Mouse (Mus musculus): Measurements from ENCODE around the gene Eid1. TPM values are rescaled to one million over a fixed set of nuclear protein-coding genes. Genes with fewer than 3 reads are reported as not detected.

The Eid1 gene
- polyA plus RNA-seq, 1 experiment, result 52.8 TPM

DNA sequence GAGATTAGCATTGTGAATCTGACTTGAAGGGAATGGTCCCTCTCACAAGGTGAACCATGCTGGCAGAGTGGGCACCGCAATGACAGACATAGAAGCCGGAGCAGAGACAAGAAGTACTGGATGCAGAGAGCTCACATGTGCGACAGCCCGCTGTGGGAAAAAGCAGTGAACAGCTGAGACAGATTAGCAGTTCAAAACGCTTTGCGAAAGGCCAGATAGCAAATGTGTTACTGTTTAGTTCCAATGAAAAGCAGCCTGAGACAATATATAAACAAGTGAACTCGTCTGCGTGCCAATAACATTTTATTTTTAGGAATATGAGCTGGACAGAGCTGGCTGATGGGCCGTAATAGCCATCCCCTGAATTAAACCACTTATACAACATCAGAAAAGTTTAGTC, 8.9 kb downstream of the Eid1 start:
- Histone ChIP-seq H3K27ac (ENCODE audit: control insufficient read depth, insufficient read depth, low read depth, low read length, poor library complexity) (no peak overlapping the region), H3K4me3 (replicated peaks; ENCODE audit: control insufficient read depth, low read depth, low read length) (no peak overlapping the region), H3K4me1 (ENCODE audit: control insufficient read depth, insufficient read depth, low read length) (no peaks in the 10 kb centered on the region; the same call in 1 of the 2 replicates)
- 83% methylated on average over 9 of the region's 9 CpGs for WGBS
- TF ChIP-seq POLR2A (IDR thresholded peaks at IDR 0.05; ENCODE audit: borderline replicate concordance, control insufficient read depth, low read depth, low read length), result no peak

DNA sequence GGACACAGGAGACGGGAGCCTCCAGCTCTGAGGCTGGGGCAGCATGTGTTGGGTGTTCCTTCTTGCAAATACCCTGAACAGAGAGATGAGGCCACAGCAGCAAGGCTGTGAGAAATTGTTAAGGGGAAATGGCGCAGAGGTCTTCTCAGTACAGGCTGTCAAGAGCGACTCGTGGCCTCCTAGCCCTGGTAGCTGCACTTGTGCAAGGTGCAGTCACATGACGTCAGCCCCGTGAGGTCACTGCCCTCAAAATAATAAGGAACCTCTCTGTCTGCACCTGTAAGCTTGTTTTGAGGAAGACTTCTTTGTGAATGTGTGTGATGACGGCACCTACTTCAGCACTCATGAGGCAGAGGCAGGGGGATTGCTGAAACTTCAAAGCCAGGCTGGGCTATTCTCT, 11.0 kb downstream of the Eid1 start:
- Histone ChIP-seq H3K4me1 (ENCODE audit: control insufficient read depth, insufficient read depth, low read length) (no peaks in the 10 kb centered on the region; the same call in 1 of the 2 replicates), H3K27ac (ENCODE audit: control insufficient read depth, insufficient read depth, low read depth, low read length, poor library complexity) (no peak overlapping the region), H3K4me3 (replicated peaks; ENCODE audit: control insufficient read depth, low read depth, low read length) (no peak overlapping the region)
- 35% methylated on average over 7 of the region's 7 CpGs for WGBS
- TF ChIP-seq CTCF (IDR thresholded peaks at IDR 0.05; ENCODE audit: control insufficient read depth, insufficient read depth, low read length) (no peak), POLR2A (IDR thresholded peaks at IDR 0.05; ENCODE audit: borderline replicate concordance, control insufficient read depth, low read depth, low read length) (no peak)

DNA sequence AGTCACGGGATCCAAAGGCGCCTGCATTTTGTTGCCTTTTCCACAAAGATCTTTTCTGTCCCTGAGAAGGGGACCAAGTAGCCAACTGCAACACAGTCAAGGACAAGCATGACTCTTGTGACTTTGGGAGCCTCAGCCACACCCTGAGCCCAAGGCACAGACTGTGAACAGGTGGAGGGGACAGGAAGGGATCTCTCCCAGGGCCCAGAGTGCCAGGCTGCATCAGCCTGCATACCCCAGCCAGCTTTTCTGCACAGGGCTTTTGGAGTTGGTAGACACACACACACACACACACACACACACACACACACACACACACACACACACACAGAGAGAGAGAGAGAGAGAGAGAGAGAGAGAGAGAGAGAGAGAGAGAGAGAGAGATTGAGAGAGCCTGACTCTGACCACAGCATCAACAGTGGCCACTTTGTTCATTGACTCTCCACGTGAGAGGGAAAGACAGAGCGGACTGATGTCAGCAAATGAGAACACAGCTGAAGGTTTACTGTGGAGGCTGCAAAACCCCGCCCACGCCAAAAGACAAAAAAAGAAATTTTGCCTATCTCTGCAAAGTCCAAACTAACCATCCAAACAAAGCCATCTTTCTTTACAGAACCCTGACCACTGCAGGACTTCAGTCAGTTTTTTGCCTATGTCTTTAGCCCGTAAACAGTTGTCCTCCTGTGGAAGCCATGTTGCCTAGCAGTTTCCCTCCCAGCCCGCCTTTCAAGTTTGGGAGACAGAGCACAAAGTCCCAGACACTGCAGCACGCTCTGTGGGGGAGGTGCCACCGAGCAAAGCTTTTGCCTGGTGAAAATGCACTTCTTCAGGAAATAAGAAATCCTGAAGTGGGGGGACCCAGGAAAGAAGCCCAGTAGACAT, 11.9 kb downstream of the Eid1 start:
- Histone ChIP-seq H3K4me1 (ENCODE audit: control insufficient read depth, insufficient read depth, low read length) (no peaks in the 10 kb centered on the region; the same call in 1 of the 2 replicates), H3K27ac (ENCODE audit: control insufficient read depth, insufficient read depth, low read depth, low read length, poor library complexity) (no peak overlapping the region), H3K4me3 (replicated peaks; ENCODE audit: control insufficient read depth, low read depth, low read length) (no peak overlapping the region)
- TF ChIP-seq POLR2A (IDR thresholded peaks at IDR 0.05; ENCODE audit: borderline replicate concordance, control insufficient read depth, low read depth, low read length) (no peak), CTCF (IDR thresholded peaks at IDR 0.05; ENCODE audit: control insufficient read depth, insufficient read depth, low read length) (no peak)
- WGBS, result 80% methylated on average over 10 of the region's 10 CpGs

DNA sequence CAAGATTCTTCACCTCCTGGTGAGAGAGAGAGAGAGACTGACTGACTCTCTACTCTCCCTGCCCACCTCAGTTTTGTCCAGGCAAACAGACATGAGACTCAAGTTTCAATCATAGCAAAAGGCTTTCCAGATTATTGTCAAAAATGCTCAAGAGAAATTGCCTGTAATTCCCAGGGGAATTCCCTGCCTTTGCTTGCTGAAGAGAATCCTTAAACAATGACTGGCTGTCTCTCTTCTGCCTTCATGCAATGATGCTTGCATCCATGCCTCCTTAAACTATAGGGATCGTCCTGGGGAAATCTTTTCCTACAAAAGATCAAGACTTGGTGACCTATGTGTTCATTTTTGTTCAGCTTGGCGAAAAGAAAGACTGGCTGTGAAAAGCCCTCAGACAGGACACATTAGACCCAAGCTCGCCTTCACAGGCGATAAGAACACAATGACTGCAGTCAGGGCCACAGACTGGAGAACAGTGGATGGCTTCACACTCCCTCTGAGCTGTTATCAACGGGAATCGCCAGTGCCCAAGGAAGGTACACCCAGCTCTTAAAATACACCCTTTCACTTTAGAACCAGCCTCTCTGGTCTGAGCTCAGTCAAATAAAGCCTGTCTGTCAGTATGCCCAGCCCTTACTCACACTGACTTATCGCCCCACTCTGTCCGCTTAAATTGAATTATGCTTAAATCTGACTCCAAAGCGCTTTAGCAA, 12.7 kb downstream of the Eid1 start:
- no peak overlapping the region for H3K4me3 ChIP-seq (replicated peaks; ENCODE audit: control insufficient read depth, low read depth, low read length)
- H3K4me1 ChIP-seq (ENCODE audit: control insufficient read depth, insufficient read depth, low read length), result no peaks in the 10 kb centered on the region; the same call in 1 of the 2 replicates
- no peak for TF ChIP-seq CTCF (IDR thresholded peaks at IDR 0.05; ENCODE audit: control insufficient read depth, insufficient read depth, low read length)
- no peak for TF ChIP-seq POLR2A (IDR thresholded peaks at IDR 0.05; ENCODE audit: borderline replicate concordance, control insufficient read depth, low read depth, low read length)
- H3K27ac ChIP-seq (ENCODE audit: control insufficient read depth, insufficient read depth, low read depth, low read length, poor library complexity), result no peak overlapping the region
- WGBS, result 80% methylated on average over 9 of the region's 9 CpGs

DNA sequence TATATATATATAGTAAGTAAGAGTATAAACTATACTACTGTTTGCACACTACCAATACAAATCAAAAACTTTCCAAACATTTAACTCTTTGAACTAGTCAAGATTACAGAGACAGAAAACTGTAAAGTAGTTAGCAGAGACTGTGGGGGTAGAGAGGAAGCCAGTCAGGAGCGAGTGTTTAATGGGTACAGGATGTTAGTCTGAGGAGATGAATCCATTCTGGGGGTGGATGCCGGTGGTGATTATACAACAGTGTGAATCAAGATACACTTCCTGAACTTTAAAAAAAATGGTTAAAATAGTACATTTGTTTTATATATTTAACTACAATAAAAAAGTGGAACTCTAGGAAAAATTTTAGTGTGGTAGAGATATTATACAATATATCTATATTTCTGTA, 19.1 kb downstream of the Eid1 start:
- WGBS, result 12% methylated on average over 2 of the region's 2 CpGs

DNA sequence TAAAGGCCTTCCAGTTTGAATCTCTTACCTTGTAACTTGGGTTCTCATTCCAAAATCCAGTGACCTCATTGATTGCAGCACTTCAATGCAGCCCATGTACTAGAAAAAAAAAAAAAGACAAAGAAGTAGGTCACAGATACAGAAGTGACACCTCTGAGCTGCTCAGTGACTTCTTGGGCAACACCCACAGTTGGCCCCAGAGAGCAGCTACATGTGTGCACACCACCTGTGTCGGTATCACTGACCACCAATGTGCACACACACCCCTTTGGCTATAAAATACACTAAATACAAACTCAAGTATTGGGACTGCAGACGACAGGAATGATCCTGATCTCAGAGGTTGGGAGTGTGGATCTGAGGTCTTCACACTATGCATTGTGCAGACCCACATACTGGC, 21.9 kb downstream of the Eid1 start:
- TF ChIP-seq POLR2A (IDR thresholded peaks at IDR 0.05; ENCODE audit: borderline replicate concordance, control insufficient read depth, low read depth, low read length) (no peak), CTCF (IDR thresholded peaks at IDR 0.05; ENCODE audit: control insufficient read depth, insufficient read depth, low read length) (no peak)
- 72% methylated on average over 2 of the region's 2 CpGs for WGBS
- H3K4me1 ChIP-seq (ENCODE audit: control insufficient read depth, insufficient read depth, low read length), result no peaks in the 10 kb centered on the region

More for the DNA sequence above, 19.1 kb downstream of the Eid1 start:
- TF ChIP-seq POLR2A (IDR thresholded peaks at IDR 0.05; ENCODE audit: borderline replicate concordance, control insufficient read depth, low read depth, low read length) (no peak), CTCF (IDR thresholded peaks at IDR 0.05; ENCODE audit: control insufficient read depth, insufficient read depth, low read length) (no peak)
- H3K4me1 ChIP-seq (ENCODE audit: control insufficient read depth, insufficient read depth, low read length), result no peaks in the 10 kb centered on the region
- H3K4me3 ChIP-seq (replicated peaks; ENCODE audit: control insufficient read depth, low read depth, low read length), result no peak overlapping the region
- H3K27ac ChIP-seq (ENCODE audit: control insufficient read depth, insufficient read depth, low read depth, low read length, poor library complexity), result no peak overlapping the region

DNA sequence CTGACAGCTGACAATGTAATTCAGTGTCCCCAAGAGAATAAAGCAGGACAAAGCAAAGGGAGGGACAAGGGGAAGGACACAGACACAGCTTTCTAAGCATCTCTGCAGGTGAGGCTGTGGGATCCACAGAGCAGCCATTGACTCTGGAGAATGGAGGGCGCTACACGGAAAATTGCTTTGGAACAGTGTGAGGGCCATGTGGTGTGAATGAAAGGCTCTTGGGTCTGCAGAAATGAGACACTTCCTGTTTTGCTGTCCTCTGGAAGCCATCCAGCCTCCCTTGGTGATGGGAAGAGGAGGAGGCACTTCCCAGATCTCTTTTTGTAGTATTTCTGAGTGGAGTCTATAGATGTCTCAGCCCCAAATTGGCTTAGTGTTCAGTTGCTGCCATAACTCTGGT, 23.3 kb downstream of the Eid1 start:
- no peak for TF ChIP-seq POLR2A (IDR thresholded peaks at IDR 0.05; ENCODE audit: borderline replicate concordance, control insufficient read depth, low read depth, low read length)
- no peak for TF ChIP-seq CTCF (IDR thresholded peaks at IDR 0.05; ENCODE audit: control insufficient read depth, insufficient read depth, low read length)
- Histone ChIP-seq H3K4me3 (replicated peaks; ENCODE audit: control insufficient read depth, low read depth, low read length) (no peak overlapping the region), H3K4me1 (ENCODE audit: control insufficient read depth, insufficient read depth, low read length) (no peaks in the 10 kb centered on the region), H3K27ac (ENCODE audit: control insufficient read depth, insufficient read depth, low read depth, low read length, poor library complexity) (no peak overlapping the region)
- 62% methylated on average over 2 of the region's 2 CpGs for WGBS

More for the DNA sequence above, 21.9 kb downstream of the Eid1 start:
- Histone ChIP-seq H3K27ac (ENCODE audit: control insufficient read depth, insufficient read depth, low read depth, low read length, poor library complexity) (no peak overlapping the region), H3K4me3 (replicated peaks; ENCODE audit: control insufficient read depth, low read depth, low read length) (no peak overlapping the region)

DNA sequence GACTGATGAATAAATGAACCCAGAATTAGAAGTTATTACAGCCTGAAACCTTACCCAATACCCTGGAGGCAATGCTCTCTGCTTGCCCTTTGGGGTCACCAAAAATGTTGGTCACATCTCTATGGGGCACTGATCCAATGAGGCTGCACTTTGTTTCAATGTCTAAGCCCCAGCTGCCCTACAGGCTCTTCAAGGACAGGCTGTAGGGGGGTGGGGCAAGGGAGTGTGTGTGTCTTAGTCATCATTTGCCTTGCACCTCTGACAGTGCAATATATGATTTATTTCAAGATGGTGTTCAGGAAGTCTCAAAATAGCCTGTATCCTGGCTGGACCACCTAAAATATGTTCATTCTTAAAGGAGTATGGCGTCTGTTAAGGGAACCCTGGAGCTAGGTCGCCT, 28.7 kb downstream of the Eid1 start:
- Histone ChIP-seq H3K27ac (ENCODE audit: control insufficient read depth, insufficient read depth, low read depth, low read length, poor library complexity) (no peak overlapping the region), H3K4me1 (ENCODE audit: control insufficient read depth, insufficient read depth, low read length) (no peaks in the 10 kb centered on the region), H3K4me3 (replicated peaks; ENCODE audit: control insufficient read depth, low read depth, low read length) (no peak overlapping the region)
- 60% methylated on average over 2 of the region's 2 CpGs for WGBS
- TF ChIP-seq CTCF (IDR thresholded peaks at IDR 0.05; ENCODE audit: control insufficient read depth, insufficient read depth, low read length), result no peak
- TF ChIP-seq POLR2A (IDR thresholded peaks at IDR 0.05; ENCODE audit: borderline replicate concordance, control insufficient read depth, low read depth, low read length), result no peak
